Comparison of ENCODE assay signal across 9 mouse cellular contexts in genomic region chr14:47004161-47004560, GRCm38 (mm10).
DNase-seq lines count a peak whose midpoint lies in the region; ATAC-seq and TF ChIP-seq lines count a peak whose summit lies in the region.
"Had no signal": no experiment of that assay in that cellular context is flagged by ENCODE, and none has a peak within 500 bp of the region (broad histone marks: within the 10 kb centered on the region; RNA-seq: fewer than 3 reads in every experiment).

No protein-coding gene starts in this region.

- ATAC-seq in forebrain, postnatal 0 days = no peak
- no peak for ATAC-seq in forebrain, embryonic 15.5 days (replicated peaks)
- ATAC-seq in hindbrain, embryonic 16.5 days = no peak

- no peak overlapping the region for H3K27ac ChIP-seq in forebrain, postnatal 0 days (ENCODE audit: low read depth, low read length)
- H3K27ac ChIP-seq in forebrain, embryonic 15.5 days (replicated peaks) = no peak overlapping the region
- no peak overlapping the region for H3K27ac ChIP-seq in cortical plate, adult 2 months (ENCODE audit: insufficient read depth, low read length)
- H3K27ac ChIP-seq in hindbrain, embryonic 16.5 days (ENCODE audit: low read depth, low read length) = no peak overlapping the region

- no peaks in the 10 kb centered on the region for H3K36me3 ChIP-seq in forebrain, postnatal 0 days (ENCODE audit: insufficient read depth)
- H3K36me3 ChIP-seq in forebrain, embryonic 15.5 days = no peaks in the 10 kb centered on the region
- no peaks in the 10 kb centered on the region for H3K36me3 ChIP-seq in hindbrain, embryonic 16.5 days (ENCODE audit: control insufficient read depth, insufficient read depth, low read length)

- TF ChIP-seq POLR2A in cortical plate, adult 2 months (IDR thresholded peaks at IDR 0.05; ENCODE audit: extremely low read depth, insufficient read depth, low read length) = no peak

- DNase-seq in forebrain, postnatal 0 days = no peak
- DNase-seq in ovary, postnatal 14 days (ENCODE audit: low spot score) = peak; percentile 11
- DNase-seq in ovary, adult 18-20 months (ENCODE audit: low spot score) = no peak
- peak; percentile 72 for DNase-seq in lung, postnatal 36 days
- no peak for DNase-seq in urinary bladder, postnatal 10 days (ENCODE audit: low spot score)

- no peaks in the 10 kb centered on the region for H3K4me1 ChIP-seq in forebrain, postnatal 0 days (ENCODE audit: insufficient read depth)
- H3K4me1 ChIP-seq in forebrain, embryonic 15.5 days = peaks cover 11% of the 10 kb centered on the region
- no peaks in the 10 kb centered on the region for H3K4me1 ChIP-seq in cortical plate, adult 2 months (ENCODE audit: control insufficient read depth, insufficient read depth, low read length)
- peaks cover 3% of the 10 kb centered on the region for H3K4me1 ChIP-seq in hindbrain, embryonic 16.5 days (ENCODE audit: control insufficient read depth, insufficient read depth, low read depth, low read length)

- WGBS in forebrain, postnatal 0 days = 30% methylated on average over 3 of the region's 3 CpGs
- 25% methylated on average over 3 of the region's 3 CpGs for WGBS in forebrain, embryonic 15.5 days
- 23% methylated on average over 3 of the region's 3 CpGs for WGBS in hindbrain, embryonic 16.5 days

- H3K9ac ChIP-seq in forebrain, postnatal 0 days = no peak overlapping the region
- no peak overlapping the region for H3K9ac ChIP-seq in forebrain, embryonic 15.5 days (replicated peaks)
- H3K9ac ChIP-seq in hindbrain, embryonic 16.5 days (ENCODE audit: low read depth, low read length) = no peak overlapping the region

- 0 out of 2 replicates have a peak, but pooled peaks cover 3% of the 10 kb centered on the region for H3K9me3 ChIP-seq in forebrain, postnatal 0 days (ENCODE audit: low read length)
- H3K9me3 ChIP-seq in forebrain, embryonic 15.5 days = no peaks in the 10 kb centered on the region
- H3K9me3 ChIP-seq in hindbrain, embryonic 16.5 days (ENCODE audit: control insufficient read depth, low read length) = no peaks in the 10 kb centered on the region
- H3K9me3 ChIP-seq: megakaryocyte, embryonic 14.5 days had no signal

- TF ChIP-seq CTCF in forebrain, postnatal 0 days (IDR thresholded peaks at IDR 0.05; ENCODE audit: low read depth) = peak; percentile 47
- TF ChIP-seq CTCF in cortical plate, adult 2 months (IDR thresholded peaks at IDR 0.05; ENCODE audit: extremely low read depth, insufficient read depth, low read length) = peak; percentile 58

- H3K4me2 ChIP-seq in forebrain, postnatal 0 days (ENCODE audit: low read depth) = no peak overlapping the region
- H3K4me2 ChIP-seq in forebrain, embryonic 15.5 days (replicated peaks) = no peak overlapping the region
- no peak overlapping the region for H3K4me2 ChIP-seq in hindbrain, embryonic 16.5 days (ENCODE audit: low read length)

- no peak overlapping the region for H3K4me3 ChIP-seq in forebrain, postnatal 0 days (ENCODE audit: low read depth, low read length)
- no peak overlapping the region for H3K4me3 ChIP-seq in forebrain, embryonic 15.5 days
- no peak overlapping the region for H3K4me3 ChIP-seq in cortical plate, adult 2 months (ENCODE audit: insufficient read depth, low read length)
- H3K4me3 ChIP-seq in hindbrain, embryonic 16.5 days (ENCODE audit: low read length) = no peak overlapping the region
- H3K4me3 ChIP-seq: megakaryocyte, embryonic 14.5 days had no signal

- H3K27me3 ChIP-seq in forebrain, postnatal 0 days (ENCODE audit: insufficient read depth, low read length) = no peaks in the 10 kb centered on the region
- H3K27me3 ChIP-seq in forebrain, embryonic 15.5 days = no peaks in the 10 kb centered on the region
- H3K27me3 ChIP-seq in hindbrain, embryonic 16.5 days (replicated peaks; ENCODE audit: control insufficient read depth, insufficient read depth, low read length) = no peaks in the 10 kb centered on the region

Comparison
In these comparisons a context has a peak if more than half of its experiments do, and no peak if none do; other contexts are left out.
1. DNase-seq: peak in ovary, postnatal 14 days (single experiment) and lung, postnatal 36 days (single experiment); none in forebrain, postnatal 0 days (single experiment), ovary, adult 18-20 months (single experiment) and urinary bladder, postnatal 10 days (single experiment).